Mouse (Mus musculus) lung, postnatal 0 days (tissue): ENCODE data around the gene Kdm6b. TPM values are rescaled to one million over a fixed set of nuclear protein-coding genes. Genes with fewer than 3 reads are reported as not detected.

Experiments
- ATAC-seq: fragments of 200-750 bp; cut with Nextera tagmentation; 2 replicates; pipeline ENCODE4 v1.8.0; 2017; ENCODE audit warnings: moderate library complexity
- DNase-seq: peaks from one replicate; pipeline ENCODE4 v3.0.0-alpha.2; 2016; ENCODE audit warnings: low spot score
- H3K27ac ChIP-seq: fragments of 300-500 bp; sonication (generic); 2 replicates; pipeline ENCODE4 v1.5.1; 2014; ENCODE audit warnings: antibody characterized with exemption, mild to moderate bottlenecking, low read length, mixed read lengths
- H3K27me3 ChIP-seq: fragments of 300-500 bp; sonication (generic); replicated peaks from 2 replicates; pipeline ENCODE4 v1.6.1; 2014; ENCODE audit warnings: low read length, mixed read lengths; ENCODE audit not compliant: insufficient read depth
- H3K36me3 ChIP-seq: fragments of 300-500 bp; sonication (generic); 2 replicates; pipeline ENCODE4 v1.6.1; 2014; ENCODE audit warnings: low read length, mixed read lengths; ENCODE audit not compliant: insufficient read depth
- H3K4me1 ChIP-seq: fragments of 300-500 bp; sonication (generic); 2 replicates; pipeline ENCODE4 v1.6.1; 2014; ENCODE audit warnings: antibody characterized with exemption, low read depth, low read length, mixed read lengths; ENCODE audit not compliant: insufficient read depth
- H3K4me2 ChIP-seq: fragments of 300-500 bp; sonication (generic); replicated peaks from 2 replicates; pipeline ENCODE4 v1.6.1; 2014; ENCODE audit warnings: low read depth, mild to moderate bottlenecking, low read length, moderate library complexity, mixed read lengths
- H3K4me3 ChIP-seq: fragments of 300-500 bp; sonication (generic); 2 replicates; pipeline ENCODE4 v1.5.1; 2014; ENCODE audit warnings: low read depth, low read length
- H3K9ac ChIP-seq: fragments of 300-500 bp; sonication (generic); replicated peaks from 2 replicates; pipeline ENCODE4 v1.6.1; 2014; ENCODE audit warnings: low read depth, mild to moderate bottlenecking
- H3K9me3 ChIP-seq: fragments of 300-500 bp; sonication (generic); 2 replicates; pipeline ENCODE4 v1.6.1; 2016; ENCODE audit warnings: low read length, mixed read lengths
- CTCF ChIP-seq: IDR thresholded peaks from 2 replicates; pipeline ENCODE4 v1.5.1; 2016; ENCODE audit warnings: antibody characterized with exemption, mild to moderate bottlenecking
- EP300 ChIP-seq: IDR thresholded peaks from 2 replicates; pipeline ENCODE4 v1.6.1; 2016; ENCODE audit warnings: antibody characterized with exemption, mild to moderate bottlenecking, control low read depth
- WGBS: fragments of 180-500 bp; shearing (Covaris S2); extraction: QIAGEN DNeasy Blood & Tissue Kit; methylation state at CpG from one replicate; pipeline ENCODE4 v1.1.7; 2014; 5-methylcytosine and 5-hydroxymethylcytosine counted together
- polyA plus RNA-seq: library from polyadenylated mRNA; unstranded; fragments of >200 nt; fragmentation: Nextera tagmentation; extraction: Ambion mirVana; gene quantifications from 2 replicates; pipeline ENCODE4 v1.2.1, GENCODE M21; 2015

Gene Kdm6b
- polyA plus RNA-seq, 1 experiment from 2014 or later: 29.4 TPM

DNA sequence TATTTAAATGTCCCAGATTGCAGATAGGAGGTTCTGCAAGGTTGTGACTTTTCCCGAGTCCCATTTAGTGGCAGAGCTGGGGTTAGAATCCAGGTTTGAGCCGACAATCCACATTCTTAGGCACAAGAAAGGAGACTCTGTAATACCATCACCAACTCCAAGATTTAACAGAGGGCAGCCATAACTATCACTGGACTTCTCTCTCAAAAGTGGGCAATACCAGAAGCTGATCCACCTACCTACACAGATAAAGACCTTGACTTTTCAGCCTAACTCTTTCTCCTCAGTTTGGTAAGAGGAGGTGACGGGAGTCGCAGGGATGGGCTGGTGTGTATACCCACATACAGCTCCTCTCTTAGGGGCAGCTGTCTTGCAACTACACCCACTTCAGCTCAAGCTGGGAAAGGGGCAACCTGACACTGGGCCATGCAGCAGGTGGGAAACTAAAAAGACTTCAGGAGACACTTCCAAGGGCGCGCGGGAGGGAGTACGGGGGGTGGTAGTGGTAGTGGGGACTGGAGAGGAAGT is 3.5 kb upstream of the Kdm6b start:
- H3K27me3 ChIP-seq: no peaks in the 10 kb centered on the region
- no peak for TF ChIP-seq CTCF
- TF ChIP-seq EP300: no peak
- WGBS: 8% methylated on average over 8 of the region's 8 CpGs
- peak overlapping the region; percentile 51 for H3K4me3 ChIP-seq
- ATAC-seq (no peak), DNase-seq (no peak)
- no peaks in the 10 kb centered on the region for H3K36me3 ChIP-seq
- peak overlapping the region; percentile 32; the same call in 1 of the 2 replicates for H3K9ac ChIP-seq
- no peaks in the 10 kb centered on the region for H3K9me3 ChIP-seq
- peak overlapping the region; percentile 98 for H3K27ac ChIP-seq
- peak overlapping the region; percentile 96 for H3K4me2 ChIP-seq
- H3K4me1 ChIP-seq: peaks cover 30% of the 10 kb centered on the region

DNA sequence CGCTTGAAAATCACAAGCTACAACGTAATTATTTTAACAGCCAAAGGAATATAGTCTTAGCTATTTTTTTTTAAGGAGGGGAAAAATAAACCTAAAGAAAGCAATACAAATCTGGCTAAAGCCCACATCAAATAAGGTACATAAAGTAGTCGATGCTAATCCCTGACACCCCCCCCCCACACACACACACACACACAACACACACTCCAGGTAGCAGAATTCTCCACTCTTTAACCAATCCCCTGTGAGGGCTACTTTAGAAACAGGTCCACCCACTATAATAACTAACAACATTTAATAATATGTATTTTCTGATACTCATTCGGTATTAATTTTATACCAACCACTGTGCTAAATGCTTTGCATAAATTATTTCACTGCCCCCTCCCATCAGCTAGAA is 3.0 kb upstream of the Kdm6b start:
- H3K4me3 ChIP-seq: peak overlapping the region; percentile 51
- peak overlapping the region; percentile 96 for H3K4me2 ChIP-seq
- no peak for ATAC-seq
- 3% methylated on average over 4 of the region's 4 CpGs for WGBS
- H3K4me1 ChIP-seq: peaks cover 32% of the 10 kb centered on the region
- H3K27ac ChIP-seq: peak overlapping the region; percentile 98
- DNase-seq: peak; percentile 8
- no peaks in the 10 kb centered on the region for H3K9me3 ChIP-seq
- no peak for TF ChIP-seq EP300
- TF ChIP-seq CTCF: no peak
- H3K27me3 ChIP-seq: no peaks in the 10 kb centered on the region
- no peaks in the 10 kb centered on the region for H3K36me3 ChIP-seq
- H3K9ac ChIP-seq: no peak overlapping the region

DNA sequence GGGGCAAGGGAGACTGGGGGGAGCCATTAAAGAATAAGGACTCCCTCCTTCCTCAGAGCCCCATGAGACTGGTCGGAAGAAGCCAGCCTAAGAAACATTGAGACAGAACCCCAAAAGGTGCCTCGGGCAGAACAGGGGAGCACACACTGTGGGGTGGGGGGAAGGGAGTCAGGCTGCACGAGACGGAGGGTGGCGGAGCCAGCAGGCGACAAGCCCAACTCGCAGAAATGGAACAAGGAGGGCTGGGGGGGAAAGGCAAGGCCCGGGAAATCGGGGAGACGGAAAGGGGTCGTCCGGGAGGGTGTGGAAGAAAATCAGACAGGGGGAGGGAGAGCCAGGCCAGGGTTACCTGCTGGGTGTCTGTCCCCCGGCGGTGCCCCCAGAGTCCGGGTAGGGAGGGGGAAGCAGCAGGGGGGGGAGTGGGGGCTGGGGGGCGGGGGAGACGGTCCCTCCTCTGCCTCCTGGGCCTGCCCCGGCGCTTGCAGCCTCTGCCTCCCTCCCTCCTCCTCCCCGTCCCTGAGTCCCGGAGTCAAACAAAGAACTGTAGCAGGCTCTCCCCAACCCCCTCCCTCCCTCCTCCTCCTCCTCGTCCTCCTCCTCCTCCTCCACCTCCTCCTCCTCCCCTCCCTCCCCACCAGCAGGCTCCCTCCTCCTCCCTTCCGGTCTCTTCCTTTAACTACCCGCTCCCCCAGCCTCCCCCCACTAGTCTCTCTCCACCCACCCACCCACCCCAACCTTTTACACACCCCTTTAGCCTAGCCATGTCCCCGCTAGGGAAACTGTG is 2.4 kb upstream of the Kdm6b start:
- ATAC-seq: no peak
- peaks cover 32% of the 10 kb centered on the region for H3K4me1 ChIP-seq
- whole genome bisulfite sequencing: under 1% methylated on average over 11 of the region's 25 CpGs
- no peaks in the 10 kb centered on the region for H3K36me3 ChIP-seq
- H3K9me3 ChIP-seq: no peaks in the 10 kb centered on the region
- TF ChIP-seq EP300 (no peak), CTCF (no peak)
- peak overlapping the region; percentile 96 for H3K4me2 ChIP-seq
- peak overlapping the region; percentile 98 for H3K27ac ChIP-seq
- peak overlapping the region; percentile 56 for H3K9ac ChIP-seq
- no peaks in the 10 kb centered on the region for H3K27me3 ChIP-seq
- DNase-seq: peak; percentile 85
- H3K4me3 ChIP-seq: peak overlapping the region; percentile 51

DNA sequence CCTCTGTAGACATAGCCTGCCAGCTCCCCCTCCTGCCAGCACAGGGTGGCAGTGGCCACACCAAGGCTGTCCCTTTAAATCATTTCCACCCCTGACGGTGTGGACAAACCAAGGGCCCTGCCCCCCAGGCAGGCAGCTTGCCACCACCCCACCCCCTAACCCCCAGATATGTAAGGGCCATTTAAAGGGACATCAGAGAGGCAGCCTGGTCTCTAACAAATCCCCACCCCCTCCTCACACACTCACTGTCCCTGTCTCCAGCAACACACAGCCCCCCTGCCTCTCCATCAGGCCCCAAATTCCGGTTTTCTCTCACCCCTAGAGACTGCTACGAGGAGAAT is 1.8 kb upstream of the Kdm6b start:
- 0% methylated on average over 3 of the region's 3 CpGs for WGBS
- no peaks in the 10 kb centered on the region for H3K9me3 ChIP-seq
- peak overlapping the region; percentile 51 for H3K4me3 ChIP-seq
- peaks cover 27% of the 10 kb centered on the region for H3K4me1 ChIP-seq
- no peaks in the 10 kb centered on the region for H3K27me3 ChIP-seq
- H3K4me2 ChIP-seq: peak overlapping the region; percentile 96
- ATAC-seq: peak; percentile 2; the same call in 1 of the 2 replicates
- no peaks in the 10 kb centered on the region for H3K36me3 ChIP-seq
- TF ChIP-seq EP300 (no peak), CTCF (peak; percentile 55)
- DNase-seq: peak; percentile 85
- peak overlapping the region; percentile 98 for H3K27ac ChIP-seq
- peak overlapping the region; percentile 56 for H3K9ac ChIP-seq

DNA sequence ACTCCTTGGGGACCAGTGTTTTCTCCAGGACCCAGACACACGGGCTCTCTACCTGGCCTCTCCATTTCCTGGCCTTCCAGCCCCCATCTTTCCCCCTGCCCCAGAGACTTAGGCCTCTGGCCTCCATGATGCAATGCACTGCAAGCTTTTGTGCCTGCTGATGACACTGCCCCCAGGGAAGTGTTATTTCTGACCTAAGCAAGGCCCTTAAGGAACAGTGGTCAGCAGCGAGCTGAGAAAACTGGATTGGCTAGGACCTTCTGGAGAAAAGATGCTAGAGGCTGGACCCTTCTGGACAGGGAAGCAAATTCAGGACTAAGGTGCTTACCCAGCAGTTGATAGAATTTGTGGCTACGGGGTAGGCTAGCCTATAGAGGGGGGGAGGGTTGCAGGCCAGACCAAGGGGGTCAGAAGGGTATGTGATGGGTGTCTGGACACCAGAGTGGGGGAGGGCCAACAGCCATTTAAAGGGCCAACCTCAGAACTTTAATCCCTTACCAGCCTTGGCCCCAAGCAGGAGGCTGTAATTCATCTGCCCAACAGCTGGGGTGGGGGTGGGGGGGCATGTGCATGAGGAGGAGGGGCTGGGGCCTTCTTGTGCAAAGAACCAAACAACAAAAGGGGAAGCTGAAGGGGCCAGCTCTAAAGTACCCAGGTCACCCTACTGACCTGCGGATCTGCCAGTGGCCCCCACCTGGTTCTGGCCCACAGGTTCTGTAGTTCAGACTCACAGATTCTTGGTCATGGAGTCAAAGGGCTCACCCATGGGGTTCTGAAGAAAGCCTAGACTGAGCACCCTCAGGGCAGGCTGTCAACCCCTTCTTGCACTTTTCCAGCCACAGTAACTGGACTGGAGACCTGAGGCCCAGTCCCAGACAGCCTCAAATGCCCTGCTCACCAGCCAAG is 1.2 kb upstream of the Kdm6b start:
- H3K36me3 ChIP-seq: no peaks in the 10 kb centered on the region
- peak overlapping the region; percentile 96 for H3K4me2 ChIP-seq
- H3K9ac ChIP-seq: peak overlapping the region; percentile 56
- H3K9me3 ChIP-seq: no peaks in the 10 kb centered on the region
- TF ChIP-seq EP300 (no peak), CTCF (no peak)
- peak overlapping the region; percentile 51 for H3K4me3 ChIP-seq
- ATAC-seq (no peak), DNase-seq (peak; percentile 40)
- peaks cover 27% of the 10 kb centered on the region for H3K4me1 ChIP-seq
- 22% methylated on average over 4 of the region's 4 CpGs for WGBS
- H3K27ac ChIP-seq: peak overlapping the region; percentile 98
- H3K27me3 ChIP-seq: no peaks in the 10 kb centered on the region

DNA sequence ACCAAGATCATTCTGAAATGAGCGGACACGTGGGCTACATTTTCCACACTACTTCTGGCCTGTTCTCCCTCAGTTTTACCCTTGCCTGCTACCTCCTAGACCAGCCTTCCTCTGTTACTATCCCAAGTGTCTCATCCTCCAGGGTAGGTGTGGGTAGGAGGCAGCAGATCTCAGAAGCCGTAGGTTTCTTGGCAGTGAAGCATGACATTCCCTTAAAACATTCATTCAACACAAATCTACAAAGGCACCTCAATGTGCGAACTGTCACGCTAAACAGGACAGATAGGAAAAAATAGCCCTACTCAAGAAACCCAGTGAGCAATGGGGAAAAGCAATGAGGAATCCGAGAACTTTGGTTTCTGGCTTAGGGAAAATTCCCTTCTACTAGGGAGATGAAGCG is 927 bp downstream of the Kdm6b start:
- H3K9me3 ChIP-seq: no peaks in the 10 kb centered on the region
- H3K4me1 ChIP-seq: peaks cover 32% of the 10 kb centered on the region
- no peak overlapping the region for H3K4me3 ChIP-seq
- H3K27ac ChIP-seq: no peak overlapping the region
- WGBS: 70% methylated on average over 7 of the region's 7 CpGs
- TF ChIP-seq EP300 (no peak), CTCF (no peak)
- H3K9ac ChIP-seq: no peak overlapping the region
- H3K4me2 ChIP-seq: no peak overlapping the region
- ATAC-seq (no peak), DNase-seq (no peak)
- H3K27me3 ChIP-seq: no peaks in the 10 kb centered on the region
- peaks cover 6% of the 10 kb centered on the region; the same call in 1 of the 2 replicates for H3K36me3 ChIP-seq
